Mouse (Mus musculus): ENCODE data around the gene Fam118a. TPM values are rescaled to one million over a fixed set of nuclear protein-coding genes. Genes with fewer than 3 reads are reported as not detected.

Fam118a gene
- polyA plus RNA-seq (2012; rRNA removed; ENCODE audit: low replicate concordance), result 7.5 and 9.8 TPM in 2 replicates

DNA sequence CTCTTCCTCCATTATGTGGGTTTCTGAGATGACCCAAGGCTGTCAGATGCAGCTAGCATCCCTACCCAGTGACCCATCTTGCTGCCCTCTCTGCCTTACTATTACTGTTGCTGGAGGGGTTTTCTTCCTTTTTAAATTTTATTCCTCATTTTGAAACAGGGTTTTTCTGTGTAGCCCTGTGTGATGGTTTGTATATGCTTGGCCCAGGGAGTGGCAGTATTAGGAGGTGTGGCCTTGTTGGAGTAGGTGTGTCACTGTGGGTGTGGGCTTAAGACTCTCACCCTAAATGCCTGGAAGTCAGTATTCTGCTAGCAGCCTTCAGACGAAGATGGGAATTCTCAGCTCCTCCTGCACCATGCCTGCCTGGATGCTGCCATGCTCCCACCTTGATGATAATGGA lies at the start of gene Fam118a:
Gene Fam118a (plus strand): TSS at position 301 of the 400 bp plus-strand sequence.

DNA sequence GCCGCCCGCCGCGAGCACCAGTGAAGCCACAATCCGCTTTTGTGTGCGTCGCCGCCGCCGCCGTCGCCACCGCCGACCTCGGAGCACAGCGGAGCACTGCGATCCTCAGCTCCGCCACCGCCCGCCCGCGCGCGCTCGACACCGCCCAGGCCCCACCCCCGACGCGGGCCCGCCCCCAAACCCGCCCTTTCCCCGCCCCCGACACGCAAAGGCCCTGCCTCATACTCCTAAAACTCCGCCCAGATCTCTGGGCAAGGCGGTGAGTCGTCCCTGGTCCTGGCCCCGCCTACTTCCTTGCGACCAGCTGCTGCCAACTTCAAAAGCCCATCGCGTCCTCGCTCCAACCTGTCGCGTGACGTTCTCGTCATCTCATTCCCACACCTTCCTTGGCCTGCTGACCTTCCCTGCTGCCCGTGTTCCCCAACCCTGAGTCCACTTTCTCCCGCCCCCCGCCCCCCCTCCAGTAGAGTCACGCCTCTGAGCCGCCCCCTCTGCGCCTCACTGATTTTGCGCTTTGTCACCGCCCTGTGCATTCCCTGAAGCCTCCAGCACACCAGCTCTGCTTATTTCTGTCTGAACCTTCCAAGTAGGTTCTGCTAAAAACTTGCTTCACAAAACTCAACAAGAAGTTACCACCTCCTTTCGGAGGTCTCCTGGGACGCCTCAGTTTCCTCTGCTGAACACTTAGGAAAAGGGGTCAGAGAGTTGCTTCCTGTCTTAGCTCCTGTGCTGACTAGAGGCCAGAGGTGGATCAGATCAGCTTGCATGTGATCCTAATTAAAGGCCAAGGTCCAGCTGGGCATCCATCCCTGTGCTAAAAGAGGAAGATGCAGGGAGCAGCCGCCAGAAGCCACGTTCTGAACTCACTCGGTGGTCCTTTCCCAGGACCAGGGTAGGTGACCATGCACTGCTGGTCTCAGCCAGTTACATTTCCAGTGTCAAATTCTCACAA lies 40.6 kb upstream of the Fam118a start, which contains the start of gene 5031439G07Rik:
Gene 5031439G07Rik (minus strand): TSS at position 678 of the 952 bp plus-strand sequence.

DNA sequence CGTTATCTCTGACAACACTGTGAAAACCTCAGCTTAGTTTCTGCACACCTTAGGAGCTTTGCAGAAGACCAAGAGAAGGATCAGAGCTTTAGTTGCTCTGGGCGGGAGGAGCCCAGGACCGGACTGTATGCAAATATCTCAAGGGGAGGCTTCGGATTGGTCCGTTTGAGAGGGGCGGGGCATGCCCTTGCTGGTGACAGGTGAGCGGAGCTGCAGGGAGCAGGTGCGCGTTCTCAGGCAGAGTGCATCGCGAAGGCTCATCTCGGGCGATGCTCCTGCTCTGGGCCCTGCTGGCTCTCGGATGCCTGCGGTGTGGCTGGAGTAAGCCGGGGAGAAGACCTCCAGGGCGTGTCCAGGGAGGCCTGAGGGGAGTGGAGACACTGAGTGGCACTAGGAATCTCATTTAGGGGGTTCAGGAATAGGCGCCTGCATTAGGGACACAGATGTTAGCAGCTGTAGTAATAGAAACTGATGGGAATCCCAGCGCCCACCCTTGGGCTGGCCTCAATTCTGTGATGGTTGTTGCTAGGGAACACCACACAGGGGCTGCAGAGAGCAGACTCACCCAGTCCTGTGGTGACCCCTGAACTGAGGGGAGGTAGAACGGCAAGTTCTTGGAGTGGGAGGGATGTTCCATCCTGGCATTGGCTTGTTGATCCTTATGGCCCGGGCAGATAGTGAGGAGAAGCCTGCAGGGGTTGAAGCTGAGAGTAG lies 11.6 kb upstream of the Fam118a start, which contains the start of gene Upk3a:
Gene Upk3a (plus strand): TSS at position 191 of the 714 bp plus-strand sequence.

Other genes with a start within 250 kb of the Fam118a start
- 2.1 and 3.6 TPM in 2 replicates for gene Phf21b, start 172.9 kb upstream of the Fam118a start, polyA plus RNA-seq (2012; rRNA removed; ENCODE audit: low replicate concordance)
- gene Gm29666, start 108.9 kb upstream of the Fam118a start, polyA plus RNA-seq (2012; rRNA removed; ENCODE audit: low replicate concordance), result 0.22 and 0.50 TPM in 2 replicates
- gene Nup50, start 105.5 kb upstream of the Fam118a start, polyA plus RNA-seq (2012; rRNA removed; ENCODE audit: low replicate concordance), result 6.8 TPM in 2 replicates
- gene 5031439G07Rik, start 40.4 kb upstream of the Fam118a start, polyA plus RNA-seq (2012; rRNA removed; ENCODE audit: low replicate concordance), result 33.1 and 34.4 TPM in 2 replicates
- 11.5 and 25.0 TPM in 2 replicates for gene Upk3a, start 11.8 kb upstream of the Fam118a start, polyA plus RNA-seq (2012; rRNA removed; ENCODE audit: low replicate concordance)
- gene Smc1b, start 103.0 kb downstream of the Fam118a start, polyA plus RNA-seq (2012; rRNA removed; ENCODE audit: low replicate concordance), result not detected in 2 replicates
- not detected in 2 replicates for gene Ribc2, start 103.1 kb downstream of the Fam118a start, polyA plus RNA-seq (2012; rRNA removed; ENCODE audit: low replicate concordance)
- 68.0 and 82.3 TPM in 2 replicates for gene Fbln1, start 177.0 kb downstream of the Fam118a start, polyA plus RNA-seq (2012; rRNA removed; ENCODE audit: low replicate concordance)